Comparison of ENCODE assay signal across 9 mouse cellular contexts in the genomic region with DNA sequence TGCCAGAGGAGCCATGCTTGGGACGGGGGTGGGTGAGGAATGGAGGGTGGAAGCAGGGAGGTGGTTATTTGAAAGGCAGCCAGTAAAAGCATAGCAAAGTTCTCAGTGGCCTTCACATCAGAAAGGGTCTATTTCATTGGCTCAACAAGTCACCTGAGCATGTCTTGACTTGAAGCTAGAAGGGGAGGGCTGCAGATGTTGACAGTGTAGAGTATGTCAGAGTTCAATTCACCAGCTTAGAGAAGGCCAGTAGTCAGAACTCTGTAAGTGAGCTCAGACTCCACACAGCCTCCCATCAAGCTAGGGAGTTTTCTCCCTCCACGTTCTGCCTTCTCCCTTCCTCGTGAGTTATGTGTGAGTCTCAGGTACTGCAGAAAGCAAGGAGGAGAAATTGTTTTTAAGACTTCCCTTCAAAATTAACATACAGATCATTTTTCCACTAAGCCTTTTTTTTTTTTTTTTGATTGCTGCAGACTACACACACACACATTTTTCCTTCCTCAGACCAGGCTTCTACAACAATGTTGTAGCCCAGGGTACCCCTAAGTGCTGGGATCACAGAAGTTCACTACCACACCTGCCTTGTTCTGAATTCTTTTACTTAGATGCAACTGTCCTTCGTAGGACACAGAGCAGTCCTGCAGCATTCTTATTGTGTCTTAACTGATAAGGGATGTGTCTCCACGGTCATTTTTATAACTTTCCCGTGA. TPM values are rescaled to one million over a fixed set of nuclear protein-coding genes. Genes with fewer than 3 reads are reported as not detected.
DNase-seq lines count a peak whose midpoint lies in the region; ATAC-seq and TF ChIP-seq lines count a peak whose summit lies in the region.
"Had no signal": no experiment of that assay in that cellular context is flagged by ENCODE, and none has a peak within 500 bp of the region (broad histone marks: within the 10 kb centered on the region; RNA-seq: fewer than 3 reads in every experiment).

No protein-coding gene starts in this region.

- no peaks in the 10 kb centered on the region for H3K9me3 ChIP-seq in limb, embryonic 15.5 days

- 48% methylated on average over 6 of the region's 6 CpGs for WGBS in limb, embryonic 15.5 days
- WGBS in thymus, adult 2 months: 11% methylated on average over 6 of the region's 6 CpGs

- H3K4me1 ChIP-seq in testis, adult 2 months (ENCODE audit: control insufficient read depth, insufficient read depth, low read length): no peaks in the 10 kb centered on the region
- 0 out of 2 replicates have a peak, but pooled peaks cover 2% of the 10 kb centered on the region for H3K4me1 ChIP-seq in limb, embryonic 15.5 days
- H3K4me1 ChIP-seq in thymus, adult 2 months (replicated peaks; ENCODE audit: control insufficient read depth, insufficient read depth, low read length): peaks cover 38% of the 10 kb centered on the region

- H3K27ac ChIP-seq in testis, adult 2 months (ENCODE audit: control insufficient read depth, insufficient read depth, low read depth, low read length): peak overlapping the region; percentile 33; the same call in 1 of the 2 replicates
- H3K27ac ChIP-seq in limb, embryonic 15.5 days: peak overlapping the region; percentile 8; the same call in 1 of the 2 replicates
- peak overlapping the region; percentile 94 for H3K27ac ChIP-seq in thymus, adult 2 months (ENCODE audit: control insufficient read depth, insufficient read depth, low read length)

- DNase-seq in testis, postnatal 10 days (ENCODE audit: low spot score): no peak
- DNase-seq in thymus, adult 2 months: peak; percentile 44
- no peak for DNase-seq in layer of hippocampus, adult 9-10 months (ENCODE audit: low spot score)
- DNase-seq in right cerebral cortex, postnatal 14 days: no peak
- DNase-seq in right cerebral cortex, postnatal 25 days: no peak

- H3K4me3 ChIP-seq in testis, adult 2 months (ENCODE audit: control insufficient read depth, low read depth, low read length): no peak overlapping the region
- H3K4me3 ChIP-seq in limb, embryonic 15.5 days: no peak overlapping the region
- no peak overlapping the region for H3K4me3 ChIP-seq in thymus, adult 2 months (ENCODE audit: control insufficient read depth, insufficient read depth, low read length)

- H3K27me3 ChIP-seq in testis, adult 2 months (ENCODE audit: control insufficient read depth, insufficient read depth, low read length): no peaks in the 10 kb centered on the region
- H3K27me3 ChIP-seq in limb, embryonic 15.5 days: no peaks in the 10 kb centered on the region
- H3K27me3 ChIP-seq in thymus, adult 2 months (ENCODE audit: control insufficient read depth, insufficient read depth, low read length): no peaks in the 10 kb centered on the region

- no peaks in the 10 kb centered on the region; the same call in 1 of the 2 replicates for H3K36me3 ChIP-seq in testis, adult 2 months (ENCODE audit: control insufficient read depth, insufficient read depth, low read length)
- peaks cover 42% of the 10 kb centered on the region for H3K36me3 ChIP-seq in limb, embryonic 15.5 days
- H3K36me3 ChIP-seq in thymus, adult 2 months (ENCODE audit: control insufficient read depth, insufficient read depth, low read length): peaks cover 22% of the 10 kb centered on the region

- no peak overlapping the region for H3K4me2 ChIP-seq in limb, embryonic 15.5 days

- H3K9ac ChIP-seq in limb, embryonic 15.5 days: no peak overlapping the region

- TF ChIP-seq CTCF in testis, adult 2 months (IDR thresholded peaks at IDR 0.05; ENCODE audit: control insufficient read depth, insufficient read depth, insufficient replicate concordance, low read depth, low read length): no peak
- no peak for TF ChIP-seq CTCF in thymus, adult 2 months (IDR thresholded peaks at IDR 0.05; ENCODE audit: borderline replicate concordance, control insufficient read depth, extremely low read depth, insufficient read depth, low read length, poor library complexity)

- ATAC-seq in erythroid progenitor cell, adult 5-6 weeks (replicated peaks; ENCODE audit: low FRiP score, poor library complexity, severe bottlenecking): 0 out of 2 replicates have a peak, but pooled peaks have one; percentile 20
- ATAC-seq in limb, embryonic 15.5 days (ENCODE audit: insufficient number of reproducible peaks, low FRiP score, low TSS enrichment, low read depth): peak; percentile 63

- no peak for TF ChIP-seq POLR2A in testis, adult 2 months (IDR thresholded peaks at IDR 0.05; ENCODE audit: control insufficient read depth, low read depth, low read length)
- TF ChIP-seq POLR2A in thymus, adult 2 months (IDR thresholded peaks at IDR 0.05; ENCODE audit: control insufficient read depth, extremely low read depth, insufficient read depth, low read length, poor library complexity): no peak

RNA-seq across cellular contexts. Expression of gene Hcls1, which starts 0.5 kb away (rescaled TPM):
- 0.72 and 0.75 TPM in 2 replicates for polyA plus RNA-seq in testis, adult 2 months (2012; rRNA removed)
- total RNA-seq in erythroid progenitor cell, adult 5-6 weeks (2015; ENCODE audit: low replicate concordance): 11.3 and 15.9 TPM in 2 replicates
- 32.9 and 38.5 TPM in 2 replicates for total RNA-seq in erythroid progenitor cell, adult 5-6 weeks (2017; ENCODE audit: low replicate concordance)
- polyA plus RNA-seq in limb, embryonic 15.5 days (2015; fragmentation: Nextera tagmentation; extraction: Ambion mirVana): 7.6 and 9.1 TPM in 2 replicates
- 118 and 132 TPM in 2 replicates for polyA plus RNA-seq in thymus, adult 2 months (2012; rRNA removed)

RNA-seq across cellular contexts. Expression of gene Fbxo40, which starts 56.0 kb away (rescaled TPM):
- polyA plus RNA-seq in testis, adult 2 months (2012; rRNA removed): 0.37 and 0.71 TPM in 2 replicates
- total RNA-seq in erythroid progenitor cell, adult 5-6 weeks (2015; ENCODE audit: low replicate concordance): not detected in 2 replicates
- not detected in 2 replicates for total RNA-seq in erythroid progenitor cell, adult 5-6 weeks (2017; ENCODE audit: low replicate concordance)
- 0.31 and 0.32 TPM in 2 replicates for polyA plus RNA-seq in limb, embryonic 15.5 days (2015; fragmentation: Nextera tagmentation; extraction: Ambion mirVana)
- 0.96 and 2.3 TPM in 2 replicates for polyA plus RNA-seq in thymus, adult 2 months (2012; rRNA removed)
- polyA plus RNA-seq: embryonic facial prominence, embryonic 11.5 days had no signal

RNA-seq across cellular contexts. Expression of gene Golgb1, which starts 59.3 kb away (rescaled TPM):
- polyA plus RNA-seq in testis, adult 2 months (2012; rRNA removed): 37.1 and 49.1 TPM in 2 replicates
- total RNA-seq in erythroid progenitor cell, adult 5-6 weeks (2015; ENCODE audit: low replicate concordance): 17.6 and 22.3 TPM in 2 replicates
- total RNA-seq in erythroid progenitor cell, adult 5-6 weeks (2017; ENCODE audit: low replicate concordance): 56.7 and 82.3 TPM in 2 replicates
- polyA plus RNA-seq in limb, embryonic 15.5 days (2015; fragmentation: Nextera tagmentation; extraction: Ambion mirVana): 116 and 127 TPM in 2 replicates
- polyA plus RNA-seq in thymus, adult 2 months (2012; rRNA removed): 46.6 and 47.6 TPM in 2 replicates

RNA-seq across cellular contexts. Expression of gene Eaf2, which starts 59.5 kb away (rescaled TPM):
- polyA plus RNA-seq in testis, adult 2 months (2012; rRNA removed): 2.6 and 2.8 TPM in 2 replicates
- 11.9 TPM in 1 of 2 replicates, not detected in the other for total RNA-seq in erythroid progenitor cell, adult 5-6 weeks (2015; ENCODE audit: low replicate concordance)
- total RNA-seq in erythroid progenitor cell, adult 5-6 weeks (2017; ENCODE audit: low replicate concordance): 0.77 TPM in 1 of 2 replicates, not detected in the other
- 9.8 and 10.7 TPM in 2 replicates for polyA plus RNA-seq in limb, embryonic 15.5 days (2015; fragmentation: Nextera tagmentation; extraction: Ambion mirVana)
- 0.65 and 1.2 TPM in 2 replicates for polyA plus RNA-seq in thymus, adult 2 months (2012; rRNA removed)

Comparison
In these comparisons a context has a peak if more than half of its experiments do, and no peak if none do; other contexts are left out.
1. H3K27ac ChIP-seq: peak in every context shown above with its lines; median percentile 94 in thymus, adult 2 months; 33 in testis, adult 2 months; 8 in limb, embryonic 15.5 days.
2. RNA of gene Hcls1, which starts 0.5 kb away (polyA plus RNA-seq): 118 to 132 TPM in thymus, adult 2 months; 7.6 to 9.1 TPM in limb, embryonic 15.5 days and 0.72 to 0.75 TPM in testis, adult 2 months; every median in the first group is over 10 times any median in the second.